13 mouse cellular contexts compared by ENCODE assay signal in genomic region chr5:137973738-137974137, GRCm38 (mm10). TPM values are rescaled to one million over a fixed set of nuclear protein-coding genes. Genes with fewer than 3 reads are reported as not detected.
DNase-seq lines count a peak whose midpoint lies in the region; ATAC-seq and TF ChIP-seq lines count a peak whose summit lies in the region.
"Had no signal": no experiment of that assay in that cellular context is flagged by ENCODE, and none has a peak within 500 bp of the region (broad histone marks: within the 10 kb centered on the region; RNA-seq: fewer than 3 reads in every experiment).

No protein-coding gene starts in this region.

- no peaks in the 10 kb centered on the region for H3K27me3 ChIP-seq in cerebellum, adult 2 months (ENCODE audit: control insufficient read depth, insufficient read depth, low read length)
- H3K27me3 ChIP-seq: embryonic facial prominence, embryonic 13.5 days had no signal

- no peak overlapping the region for H3K4me3 ChIP-seq in cerebellum, adult 2 months (replicated peaks; ENCODE audit: insufficient read depth, low read depth, low read length)
- no peak overlapping the region for H3K4me3 ChIP-seq in layer of hippocampus, adult 2 months
- H3K4me3 ChIP-seq: embryonic facial prominence, embryonic 13.5 days had no signal

- TF ChIP-seq POLR2A in cerebellum, adult 2 months (IDR thresholded peaks at IDR 0.05; ENCODE audit: borderline replicate concordance, insufficient read depth, low read length) = no peak

- no peak for ATAC-seq in cerebellum, adult (ENCODE audit: insufficient number of reproducible peaks, low FRiP score, low TSS enrichment)

- no peaks in the 10 kb centered on the region for H3K4me1 ChIP-seq in cerebellum, adult 2 months (ENCODE audit: control insufficient read depth, insufficient read depth, low read length)
- H3K4me1 ChIP-seq: embryonic facial prominence, embryonic 13.5 days had no signal

- WGBS in cerebellum, adult 2 months = 54% methylated on average over 3 of the region's 3 CpGs

- DNase-seq in cerebellum, adult 2 months = no peak
- no peak for DNase-seq in layer of hippocampus, adult 2 months (ENCODE audit: low spot score in 2 of 2)
- DNase-seq in layer of hippocampus, postnatal 36 days = no peak
- DNase-seq in right cerebral cortex, postnatal 4 days = peak; percentile 3
- DNase-seq in right cerebral cortex, postnatal 36 days (ENCODE audit: low spot score in 2 of 2) = no peak
- DNase-seq in frontal cortex, postnatal 10 days (ENCODE audit: low spot score in 2 of 2) = no peak
- no peak for DNase-seq in heart, postnatal 4 days

- TF ChIP-seq CTCF in cerebellum, adult 2 months (IDR thresholded peaks at IDR 0.05; ENCODE audit: borderline replicate concordance, insufficient read depth, low read depth, low read length) = peak; percentile 37; the same call in 1 of the 2 replicates
- peak; percentile 70 for TF ChIP-seq CTCF in layer of hippocampus, adult 2 months (conservative IDR thresholded peaks at IDR 0.05)

- no peak overlapping the region for H3K27ac ChIP-seq in cerebellum, adult 2 months (ENCODE audit: insufficient read depth, low read length)
- no peak overlapping the region for H3K27ac ChIP-seq in layer of hippocampus, adult 2 months
- H3K27ac ChIP-seq: embryonic facial prominence, embryonic 13.5 days; macrophage had no signal

RNA-seq across cellular contexts. Expression of gene Azgp1, which starts 7.6 kb away (rescaled TPM):
- polyA plus RNA-seq in cerebellum, adult 2 months (2012; rRNA removed) = 0.08 and 0.21 TPM in 2 replicates
- not detected for total RNA-seq in layer of hippocampus, adult 2 months (2021)
- not detected for total RNA-seq in layer of hippocampus, postnatal 36 days (2021)
- not detected for total RNA-seq in heart, postnatal 4 days (2021)
- total RNA-seq: hematopoietic stem cell, adult 5-6 weeks; layer of hippocampus, postnatal 14 days had no signal
- polyA plus RNA-seq: macrophage had no signal

RNA-seq across cellular contexts. Expression of gene Gjc3, which starts 10.8 kb away (rescaled TPM):
- 75.6 and 85.7 TPM in 2 replicates for polyA plus RNA-seq in cerebellum, adult 2 months (2012; rRNA removed)
- total RNA-seq in layer of hippocampus, adult 2 months (2021) = 10 to 100 TPM; 23.1 to 24.3 TPM
- total RNA-seq in layer of hippocampus, postnatal 36 days (2021) = 10 to 100 TPM; 26.5 to 31.6 TPM
- total RNA-seq in heart, postnatal 4 days (2021) = under 1 TPM; 0.29 to 0.61 TPM
- total RNA-seq: hematopoietic stem cell, adult 5-6 weeks had no signal
- polyA plus RNA-seq: macrophage had no signal

RNA-seq across cellular contexts. Expression of gene Smok3a, which starts 47.3 kb away (rescaled TPM):
- polyA plus RNA-seq in cerebellum, adult 2 months (2012; rRNA removed) = not detected in 2 replicates
- total RNA-seq in layer of hippocampus, adult 2 months (2021) = not detected
- total RNA-seq in layer of hippocampus, postnatal 36 days (2021) = not detected
- total RNA-seq in heart, postnatal 4 days (2021) = not detected
- total RNA-seq: adrenal gland, postnatal 4 days; hematopoietic stem cell, adult 5-6 weeks; layer of hippocampus, postnatal 14 days had no signal
- polyA plus RNA-seq: embryonic facial prominence, embryonic 13.5 days; macrophage had no signal

RNA-seq across cellular contexts. Expression of gene Smok3b, which starts 47.5 kb away (rescaled TPM):
- polyA plus RNA-seq in cerebellum, adult 2 months (2012; rRNA removed) = not detected in 2 replicates
- not detected for total RNA-seq in layer of hippocampus, adult 2 months (2021)
- total RNA-seq in layer of hippocampus, postnatal 36 days (2021) = not detected
- total RNA-seq in heart, postnatal 4 days (2021) = not detected
- total RNA-seq: adrenal gland, postnatal 4 days; hematopoietic stem cell, adult 5-6 weeks; layer of hippocampus, postnatal 14 days had no signal
- polyA plus RNA-seq: embryonic facial prominence, embryonic 13.5 days; macrophage had no signal

RNA-seq across cellular contexts. Expression of gene Cyp3a13, which starts 52.3 kb away (rescaled TPM):
- 2.9 TPM in 2 replicates for polyA plus RNA-seq in cerebellum, adult 2 months (2012; rRNA removed)
- under 1 TPM; 0.22 to 0.23 TPM for total RNA-seq in layer of hippocampus, adult 2 months (2021)
- under 1 TPM in 1 of 2 experiments, not detected in 1; 0.25 TPM for total RNA-seq in layer of hippocampus, postnatal 36 days (2021)
- under 1 TPM; 0.09 to 0.17 TPM for total RNA-seq in heart, postnatal 4 days (2021)
- total RNA-seq: hematopoietic stem cell, adult 5-6 weeks had no signal
- polyA plus RNA-seq: embryonic facial prominence, embryonic 13.5 days; macrophage had no signal

Comparison
In these comparisons a context has a peak if more than half of its experiments do, and no peak if none do; other contexts are left out.
1. RNA of gene Gjc3, which starts 10.8 kb away (total RNA-seq): 26.5 to 31.6 TPM in layer of hippocampus, postnatal 36 days and 23.1 to 24.3 TPM in layer of hippocampus, adult 2 months; 0.29 to 0.61 TPM in heart, postnatal 4 days; every median in the first group is over 10 times any median in the second.